Mouse (Mus musculus) midbrain, embryonic 12.5 days (tissue): ENCODE data around the gene Adam22. TPM values are rescaled to one million over a fixed set of nuclear protein-coding genes. Genes with fewer than 3 reads are reported as not detected.
A peak's percentile ranks its signal among the peaks of the same experiment; 100 is the strongest.

Source experiments
- ATAC-seq: fragments of 200-750 bp; cut with Nextera tagmentation; 2 replicates; pipeline ENCODE4 v1.8.0; 2017; ENCODE audit warnings: low read depth, moderate TSS enrichment, moderate library complexity; ENCODE audit not compliant: low FRiP score
- H3K27ac ChIP-seq: fragments of 300-500 bp; sonication (generic); replicated peaks from 2 replicates; pipeline ENCODE4 v1.5.1; 2016; ENCODE audit warnings: mild to moderate bottlenecking
- H3K27me3 ChIP-seq: fragments of 300-500 bp; sonication (generic); 2 replicates; pipeline ENCODE4 v1.6.1; 2016; ENCODE audit warnings: mild to moderate bottlenecking
- H3K36me3 ChIP-seq: fragments of 300-500 bp; sonication (generic); 2 replicates; pipeline ENCODE4 v1.6.1; 2016
- H3K4me1 ChIP-seq: fragments of 300-500 bp; sonication (generic); 2 replicates; pipeline ENCODE4 v1.6.1; 2016
- H3K4me2 ChIP-seq: fragments of 300-500 bp; sonication (generic); replicated peaks from 2 replicates; pipeline ENCODE4 v1.6.1; 2016; ENCODE audit warnings: mild to moderate bottlenecking, moderate library complexity
- H3K4me3 ChIP-seq: fragments of 300-500 bp; sonication (generic); 2 replicates; pipeline ENCODE4 v1.5.1; 2016; ENCODE audit warnings: mild to moderate bottlenecking
- H3K9ac ChIP-seq: fragments of 300-500 bp; sonication (generic); replicated peaks from 2 replicates; pipeline ENCODE4 v1.6.1; 2016; ENCODE audit warnings: mild to moderate bottlenecking, moderate library complexity
- H3K9me3 ChIP-seq: fragments of 300-500 bp; sonication (generic); 2 replicates; pipeline ENCODE4 v1.6.1; 2016; ENCODE audit warnings: mild to moderate bottlenecking
- WGBS: fragments of 180-500 bp; shearing (Covaris S2); methylation state at CpG from one replicate; pipeline ENCODE4 v1.1.7; 2016; 5-methylcytosine and 5-hydroxymethylcytosine counted together
- polyA plus RNA-seq: library from polyadenylated mRNA; unstranded; fragments of >200 nt; fragmentation: Nextera tagmentation; extraction: Ambion mirVana; gene quantifications from 2 replicates; pipeline ENCODE4 v1.2.1, GENCODE M21; 2016

Adam22 gene
- polyA plus RNA-seq, result 20.5 and 21.8 TPM in 2 replicates

- peak within 1 kb of the TSS; percentile 67 for H3K9ac ChIP-seq
- peak within 1 kb of the TSS; percentile 78 for H3K4me3 ChIP-seq
- peak within 1 kb of the TSS; percentile 66 for H3K4me2 ChIP-seq
- H3K27ac ChIP-seq, result peak within 1 kb of the TSS; percentile 85
- WGBS, result under 1% methylated on average over 50 of the region's 55 CpGs
- ATAC-seq, result peak; percentile 96
- no peaks in the 10 kb centered on the region for H3K9me3 ChIP-seq
- H3K27me3 ChIP-seq, result no peaks in the 10 kb centered on the region
- no peaks in the 10 kb centered on the region for H3K36me3 ChIP-seq
- peaks cover 6% of the 10 kb centered on the region for H3K4me1 ChIP-seq
Measured at GRCm38 (mm10) chr5:8367614-8368327, at the start of gene Adam22. TSS of gene Adam22 (minus strand) at chr5:8368160.

GRCm38 (mm10) chr5:8417443-8417842 is 49.5 kb upstream of the Adam22 start:
- Histone ChIP-seq H3K9ac (no peak overlapping the region), H3K4me1 (peaks cover 10% of the 10 kb centered on the region), H3K4me2 (no peak overlapping the region), H3K9me3 (no peaks in the 10 kb centered on the region), H3K27ac (no peak overlapping the region), H3K36me3 (peaks cover 46% of the 10 kb centered on the region), H3K27me3 (no peaks in the 10 kb centered on the region), H3K4me3 (no peak overlapping the region)
- no peak for ATAC-seq
- 26% methylated on average over 1 of the region's 1 CpGs for WGBS

GRCm38 (mm10) chr5:8416683-8417413 is 48.9 kb upstream of the Adam22 start:
- Histone ChIP-seq H3K36me3 (peaks cover 46% of the 10 kb centered on the region), H3K4me2 (no peak overlapping the region), H3K27ac (no peak overlapping the region), H3K9ac (no peak overlapping the region), H3K27me3 (no peaks in the 10 kb centered on the region), H3K4me1 (peaks cover 10% of the 10 kb centered on the region), H3K9me3 (no peaks in the 10 kb centered on the region), H3K4me3 (no peak overlapping the region)
- WGBS, result 92% methylated on average over 3 of the region's 3 CpGs
- no peak for ATAC-seq

- Histone ChIP-seq H3K9ac (no peak overlapping the region), H3K27me3 (no peaks in the 10 kb centered on the region), H3K4me3 (no peak overlapping the region), H3K27ac (no peak overlapping the region), H3K4me2 (no peak overlapping the region), H3K9me3 (no peaks in the 10 kb centered on the region), H3K36me3 (peaks cover 46% of the 10 kb centered on the region), H3K4me1 (no peaks in the 10 kb centered on the region)
- 88% methylated on average over 4 of the region's 4 CpGs for WGBS
- ATAC-seq, result no peak
Measured at GRCm38 (mm10) chr5:8408746-8409145, 40.8 kb upstream of the Adam22 start.

- Histone ChIP-seq H3K36me3 (peaks cover 42% of the 10 kb centered on the region), H3K27ac (no peak overlapping the region), H3K9ac (no peak overlapping the region), H3K27me3 (no peaks in the 10 kb centered on the region), H3K4me3 (no peak overlapping the region), H3K4me1 (no peaks in the 10 kb centered on the region), H3K4me2 (no peak overlapping the region), H3K9me3 (no peaks in the 10 kb centered on the region)
- no peak for ATAC-seq
- WGBS, result 90% methylated on average over 13 of the region's 13 CpGs
Measured at GRCm38 (mm10) chr5:8397587-8398249, 29.8 kb upstream of the Adam22 start.

GRCm38 (mm10) chr5:8393891-8394583 is 26.1 kb upstream of the Adam22 start:
- H3K4me3 ChIP-seq, result no peak overlapping the region
- ATAC-seq, result no peak
- H3K4me1 ChIP-seq, result no peaks in the 10 kb centered on the region
- H3K9ac ChIP-seq, result no peak overlapping the region
- 67% methylated on average over 1 of the region's 1 CpGs for WGBS
- no peaks in the 10 kb centered on the region for H3K27me3 ChIP-seq
- H3K9me3 ChIP-seq, result no peaks in the 10 kb centered on the region
- H3K27ac ChIP-seq, result no peak overlapping the region
- no peak overlapping the region for H3K4me2 ChIP-seq
- H3K36me3 ChIP-seq, result peaks cover 26% of the 10 kb centered on the region

- WGBS, result 86% methylated on average over 5 of the region's 5 CpGs
- Histone ChIP-seq H3K27me3 (no peaks in the 10 kb centered on the region), H3K4me2 (no peak overlapping the region), H3K4me1 (no peaks in the 10 kb centered on the region), H3K4me3 (no peak overlapping the region), H3K9ac (no peak overlapping the region), H3K27ac (no peak overlapping the region), H3K9me3 (0 out of 2 replicates have a peak, but pooled peaks cover under 1% of the 10 kb centered on the region), H3K36me3 (no peaks in the 10 kb centered on the region)
- no peak for ATAC-seq
Measured at GRCm38 (mm10) chr5:8374297-8374906, 6.4 kb upstream of the Adam22 start.

GRCm38 (mm10) chr5:8373415-8373814 is 5.5 kb upstream of the Adam22 start:
- whole genome bisulfite sequencing, result 89% methylated on average over 4 of the region's 4 CpGs
- H3K27ac ChIP-seq, result no peak overlapping the region
- no peaks in the 10 kb centered on the region for H3K27me3 ChIP-seq
- no peak for ATAC-seq
- H3K4me3 ChIP-seq, result no peak overlapping the region
- H3K4me2 ChIP-seq, result no peak overlapping the region
- no peak overlapping the region for H3K9ac ChIP-seq
- no peaks in the 10 kb centered on the region for H3K4me1 ChIP-seq
- H3K36me3 ChIP-seq, result no peaks in the 10 kb centered on the region
- H3K9me3 ChIP-seq, result no peaks in the 10 kb centered on the region

GRCm38 (mm10) chr5:8368781-8369180 is 821 bp upstream of the Adam22 start:
- WGBS, result 88% methylated on average over 5 of the region's 5 CpGs
- Histone ChIP-seq H3K36me3 (no peaks in the 10 kb centered on the region), H3K9ac (no peak overlapping the region), H3K27me3 (no peaks in the 10 kb centered on the region), H3K27ac (no peak overlapping the region), H3K4me3 (no peak overlapping the region), H3K9me3 (no peaks in the 10 kb centered on the region), H3K4me1 (peaks cover 6% of the 10 kb centered on the region), H3K4me2 (no peak overlapping the region)
- no peak for ATAC-seq

GRCm38 (mm10) chr5:8368328-8368692 is 350 bp upstream of the Adam22 start:
- Histone ChIP-seq H3K4me1 (peaks cover 6% of the 10 kb centered on the region), H3K9ac (peak overlapping the region; percentile 67; the same call in 1 of the 2 replicates), H3K36me3 (no peaks in the 10 kb centered on the region), H3K4me3 (peak overlapping the region; percentile 78), H3K4me2 (peak overlapping the region; percentile 66), H3K27ac (no peak overlapping the region), H3K9me3 (no peaks in the 10 kb centered on the region), H3K27me3 (no peaks in the 10 kb centered on the region)
- 0 out of 2 replicates have a peak, but pooled peaks have one; percentile 3 for ATAC-seq
- 40% methylated on average over 7 of the region's 7 CpGs for WGBS

GRCm38 (mm10) chr5:8366771-8367613 is 968 bp downstream of the Adam22 start:
- H3K9me3 ChIP-seq, result no peaks in the 10 kb centered on the region
- under 1% methylated on average over 24 of the region's 25 CpGs for WGBS
- peak overlapping the region; percentile 66 for H3K4me2 ChIP-seq
- peak; percentile 57 for ATAC-seq
- H3K9ac ChIP-seq, result peak overlapping the region; percentile 67
- H3K36me3 ChIP-seq, result no peaks in the 10 kb centered on the region
- H3K4me1 ChIP-seq, result peaks cover 6% of the 10 kb centered on the region
- H3K27ac ChIP-seq, result peak overlapping the region; percentile 85
- H3K27me3 ChIP-seq, result no peaks in the 10 kb centered on the region
- peak overlapping the region; percentile 78 for H3K4me3 ChIP-seq
